In the genomic region with DNA sequence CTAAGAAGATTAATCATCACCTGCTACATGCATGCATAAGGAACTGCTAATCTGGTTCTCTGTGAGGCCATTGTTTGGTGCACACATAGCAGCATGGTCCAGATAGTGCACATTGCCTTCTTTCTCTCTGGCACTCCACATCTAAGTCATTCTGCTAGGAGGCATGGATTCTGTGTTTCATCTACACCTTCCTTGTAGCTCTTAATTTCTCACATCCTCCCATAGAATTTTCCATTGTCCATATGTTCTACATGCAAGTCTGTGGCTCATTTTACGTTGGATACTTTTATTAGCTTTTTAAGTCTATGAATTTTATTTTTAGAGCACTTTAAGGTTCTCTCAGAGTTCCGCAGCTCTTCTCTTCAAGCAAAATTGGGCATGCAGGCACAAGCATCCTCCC, we compare ENCODE assay signal across 31 mouse cellular contexts.
"Had no signal": no experiment of that assay in that cellular context is flagged by ENCODE, and none has a peak within 500 bp of the region (broad histone marks: within the 10 kb centered on the region; RNA-seq: fewer than 3 reads in every experiment).

No protein-coding gene starts in this region.

- H3K36me3 ChIP-seq: limb, embryonic 10.5 days; limb, embryonic 12.5 days; limb, embryonic 13.5 days; limb, embryonic 15.5 days; liver, embryonic 12.5 days; liver, embryonic 13.5 days; liver, embryonic 15.5 days; lung, embryonic 15.5 days; midbrain, embryonic 12.5 days; midbrain, embryonic 13.5 days; midbrain, embryonic 15.5 days; neural tube, embryonic 12.5 days had no signal

- H3K4me1 ChIP-seq: limb, embryonic 12.5 days; limb, embryonic 13.5 days; limb, embryonic 15.5 days; liver, embryonic 12.5 days; liver, embryonic 13.5 days; liver, embryonic 15.5 days; lung, embryonic 15.5 days; megakaryocyte, embryonic 14.5 days; midbrain, embryonic 12.5 days; midbrain, embryonic 15.5 days; neural tube, embryonic 12.5 days had no signal

- H3K9ac ChIP-seq: limb, embryonic 12.5 days; limb, embryonic 13.5 days; limb, embryonic 15.5 days; liver, embryonic 12.5 days; liver, embryonic 13.5 days; liver, embryonic 14.5 days; liver, embryonic 15.5 days; liver, postnatal 0 days; lung, embryonic 14.5 days; lung, embryonic 15.5 days; midbrain, embryonic 12.5 days; midbrain, embryonic 13.5 days; midbrain, embryonic 15.5 days; neural tube, embryonic 12.5 days had no signal

- H3K9me3 ChIP-seq: limb, embryonic 10.5 days; limb, embryonic 12.5 days; limb, embryonic 13.5 days; limb, embryonic 15.5 days; liver, embryonic 12.5 days; liver, embryonic 13.5 days; liver, embryonic 15.5 days; lung, embryonic 15.5 days; megakaryocyte, embryonic 14.5 days; midbrain, embryonic 12.5 days; midbrain, embryonic 13.5 days; midbrain, embryonic 15.5 days; neural tube, embryonic 12.5 days had no signal

- ATAC-seq: liver, embryonic 12.5 days; liver, postnatal 0 days; lung, postnatal 0 days; midbrain, embryonic 13.5 days; midbrain, embryonic 15.5 days; midbrain, embryonic 16.5 days had no signal

- H3K4me3 ChIP-seq: left cerebral cortex, adult 2 months; limb, embryonic 10.5 days; limb, embryonic 12.5 days; limb, embryonic 13.5 days; limb, embryonic 15.5 days; liver, embryonic 12.5 days; liver, embryonic 13.5 days; liver, embryonic 15.5 days; lung, embryonic 15.5 days; megakaryocyte, embryonic 14.5 days; midbrain, embryonic 12.5 days; midbrain, embryonic 13.5 days; midbrain, embryonic 15.5 days; myocyte; neural tube, embryonic 12.5 days had no signal

- H3K27me3 ChIP-seq: limb, embryonic 12.5 days; limb, embryonic 15.5 days; liver, embryonic 12.5 days; liver, embryonic 13.5 days; liver, embryonic 15.5 days; lung, embryonic 15.5 days; megakaryocyte, embryonic 14.5 days; midbrain, embryonic 12.5 days; midbrain, embryonic 13.5 days; midbrain, embryonic 15.5 days; neural tube, embryonic 12.5 days had no signal

- DNase-seq: left cerebral cortex, postnatal 4 days; liver; liver, embryonic 13.5 days; liver, postnatal 0 days; lung, adult 18-20 months; lung, adult 2 months; lung, embryonic 14.5 days; lung, postnatal 10 days; lung, postnatal 14 days; lung, postnatal 36 days; lung, postnatal 4 days; midbrain, embryonic 14.5 days had no signal

- H3K4me2 ChIP-seq: limb, embryonic 12.5 days; limb, embryonic 13.5 days; limb, embryonic 15.5 days; liver, embryonic 11.5 days; liver, embryonic 12.5 days; liver, embryonic 13.5 days; liver, embryonic 15.5 days; lung, embryonic 14.5 days; lung, embryonic 15.5 days; midbrain, embryonic 12.5 days; midbrain, embryonic 13.5 days; midbrain, embryonic 15.5 days; neural tube, embryonic 12.5 days had no signal

- H3K27ac ChIP-seq: left cerebral cortex, adult 2 months; limb, embryonic 10.5 days; limb, embryonic 12.5 days; limb, embryonic 13.5 days; limb, embryonic 15.5 days; liver, embryonic 12.5 days; liver, embryonic 13.5 days; liver, embryonic 14.5 days; liver, embryonic 15.5 days; lung, embryonic 15.5 days; macrophage; midbrain, embryonic 12.5 days; midbrain, embryonic 13.5 days; midbrain, embryonic 15.5 days; neural tube, embryonic 12.5 days had no signal
